Mouse (Mus musculus): ENCODE measurements around the gene Cnrip1.
"Not testable (repeated sequence)": the region's sequence is repeated elsewhere in the genome, so short reads cannot be mapped to it uniquely, and the experiment has no call there.

The Cnrip1 gene

DNA sequence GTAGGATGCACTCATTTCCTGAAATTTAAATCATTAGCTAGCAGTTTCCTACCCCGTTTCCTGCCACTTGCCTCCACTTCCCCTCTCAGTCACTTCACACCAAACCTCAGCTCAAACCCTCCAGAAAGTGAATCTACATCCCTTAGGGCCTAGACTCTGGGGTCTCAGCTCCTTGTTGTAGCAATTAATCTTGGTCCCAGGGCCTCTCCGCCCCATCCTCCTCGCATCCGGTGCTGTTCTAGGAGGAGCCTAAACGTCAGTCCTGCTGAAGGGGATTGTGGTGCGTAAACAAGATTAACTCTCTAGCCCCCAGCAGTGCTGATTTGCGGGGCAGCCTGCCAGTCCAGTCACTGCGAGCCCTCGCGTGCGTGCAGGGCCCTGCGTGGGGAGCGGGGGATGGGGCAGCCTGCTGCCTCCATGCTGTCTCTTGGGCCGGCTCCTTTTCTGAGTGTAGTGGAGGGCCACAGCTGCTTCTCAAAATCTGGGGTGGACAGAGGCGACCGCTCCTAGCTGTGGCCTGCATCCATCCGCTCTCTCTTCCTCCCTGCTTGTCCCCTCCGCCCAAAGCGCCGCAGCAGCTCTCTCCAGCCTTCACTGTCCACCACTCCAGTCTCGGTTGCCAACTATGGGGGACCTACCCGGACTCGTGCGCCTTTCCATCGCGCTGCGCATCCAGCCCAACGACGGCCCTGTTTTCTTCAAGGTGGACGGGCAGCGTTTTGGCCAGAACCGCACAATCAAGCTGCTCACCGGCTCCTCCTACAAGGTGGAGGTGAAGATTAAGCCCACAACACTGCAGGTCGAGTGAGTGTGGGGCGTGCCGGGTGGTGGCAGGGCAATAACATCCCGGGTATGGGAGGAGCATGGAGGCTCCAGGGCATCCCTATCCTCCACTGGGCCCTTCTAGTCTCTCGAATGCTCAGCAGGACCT, at the start of gene Cnrip1, which contains the start of gene Plek:
TSS of gene Cnrip1 (plus strand) at position 42 of the 931 bp plus-strand sequence.
TSS of gene Plek (minus strand) at position 837 of the 931 bp plus-strand sequence.
- peak; percentile 11 to 41 for DNase-seq (ENCODE audit: low spot score in 2 of 2)

DNA sequence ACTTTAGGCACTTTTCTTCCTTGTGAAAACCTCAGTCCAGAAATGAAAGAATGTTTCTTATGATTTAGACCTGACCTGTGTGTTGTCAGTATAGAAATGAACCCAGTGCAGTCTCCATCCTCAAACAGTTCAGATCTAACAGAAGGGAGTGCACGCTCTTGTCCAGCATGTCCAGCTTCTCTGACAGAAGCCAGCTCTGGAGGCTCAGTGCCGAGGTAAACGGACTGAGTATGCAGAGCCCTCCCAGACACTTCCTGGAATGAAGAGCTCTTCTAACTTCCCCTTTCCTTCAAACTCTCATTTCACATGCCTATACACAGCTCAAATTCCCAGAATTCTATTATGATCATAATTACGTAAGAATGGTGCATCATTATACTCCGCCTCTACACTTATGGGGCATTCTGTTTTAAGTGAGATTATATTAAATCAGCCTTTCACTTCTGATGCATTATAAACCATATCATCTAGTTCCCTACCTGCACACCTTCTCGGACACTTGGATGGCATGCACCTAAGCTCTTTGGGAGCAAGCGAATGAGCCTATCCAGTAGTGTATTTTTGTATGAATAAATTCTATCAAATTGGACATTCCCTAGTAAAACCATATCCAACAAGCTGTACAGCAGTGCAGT, 48.5 kb upstream of the Cnrip1 start:
- DNase-seq (ENCODE audit: low spot score in 2 of 2), result no peak

DNA sequence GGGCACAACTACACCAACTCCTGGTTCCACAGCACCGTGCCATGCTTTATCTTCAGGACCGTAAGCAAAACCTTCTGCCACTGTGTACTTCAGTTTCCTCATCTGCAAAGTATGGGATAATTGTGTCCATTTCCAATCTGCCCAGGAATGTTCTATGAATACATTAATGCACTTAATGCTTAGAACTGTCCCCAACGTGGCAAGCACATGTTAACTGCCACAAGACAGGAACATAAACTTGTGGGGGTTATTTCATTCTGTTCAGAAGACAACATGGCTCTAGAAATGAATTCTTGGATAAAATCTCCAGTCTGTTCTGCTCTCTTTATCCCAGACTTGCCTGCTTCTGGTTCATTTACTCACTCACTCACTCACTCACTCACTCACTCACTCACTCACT, 47.6 kb upstream of the Cnrip1 start:
- no peak for DNase-seq (ENCODE audit: low spot score in 2 of 2)

DNA sequence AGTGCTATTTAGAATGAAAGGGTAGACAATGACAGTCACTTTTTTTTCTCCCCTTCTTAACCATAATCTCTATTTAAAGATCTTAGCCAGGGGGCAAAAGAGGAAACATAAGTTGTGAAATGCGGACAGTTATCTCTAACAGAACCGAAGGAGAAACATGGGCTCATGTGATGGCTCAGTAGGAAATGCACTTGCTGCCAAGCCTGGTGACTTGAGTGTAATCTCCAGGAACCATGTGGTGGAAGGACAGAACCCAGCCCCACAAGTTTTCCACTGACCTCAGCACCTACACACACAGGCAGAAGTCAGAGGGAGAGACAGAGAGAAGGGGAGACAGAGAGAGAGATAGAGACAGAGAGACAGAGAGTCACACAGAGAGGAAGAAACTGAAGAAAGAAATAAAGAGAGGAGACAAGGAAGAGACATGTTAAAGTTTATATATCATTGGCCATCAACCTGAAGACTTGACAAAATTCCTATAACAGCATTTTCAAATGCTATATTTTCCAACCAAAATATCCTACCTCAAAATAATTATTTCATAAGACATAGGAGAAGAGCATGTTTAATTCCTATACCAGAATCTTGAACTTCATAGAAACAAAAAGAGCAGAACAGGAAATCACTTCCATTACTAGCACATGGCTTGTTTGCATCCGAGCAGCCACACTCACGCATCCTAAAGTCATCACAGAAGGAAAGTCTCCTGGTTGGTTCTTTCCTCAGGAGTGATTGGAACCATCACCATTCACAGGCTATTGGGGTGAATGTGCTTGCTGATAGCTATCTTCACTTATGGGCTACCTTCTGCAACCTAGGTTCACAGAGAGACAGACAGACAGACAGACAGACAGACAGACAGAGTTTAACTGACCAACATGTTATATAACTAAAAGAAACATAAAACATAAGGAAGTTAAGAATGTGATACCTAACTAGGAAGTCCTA, 46.2 kb upstream of the Cnrip1 start:
- DNase-seq (ENCODE audit: low spot score in 2 of 2), result no peak

DNA sequence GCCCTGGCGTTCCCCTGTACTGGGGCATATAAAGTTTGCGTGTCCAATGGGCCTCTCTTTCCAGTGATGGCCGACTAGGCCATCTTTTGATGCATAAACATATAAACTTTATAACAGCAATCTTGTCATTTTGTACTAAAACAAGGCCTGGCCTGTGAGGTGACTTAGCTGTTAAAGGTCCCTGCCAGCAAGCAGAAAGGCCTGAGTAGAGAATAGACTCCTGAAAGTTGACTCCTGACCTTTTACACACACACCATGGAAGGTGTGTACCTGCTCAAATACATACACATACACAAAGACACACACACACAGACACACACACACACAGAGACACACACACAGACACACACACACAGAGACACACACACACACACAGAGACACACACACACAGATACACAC, 44.9 kb upstream of the Cnrip1 start:
- DNase-seq (ENCODE audit: low spot score in 2 of 2), result not testable (repeated sequence)

DNA sequence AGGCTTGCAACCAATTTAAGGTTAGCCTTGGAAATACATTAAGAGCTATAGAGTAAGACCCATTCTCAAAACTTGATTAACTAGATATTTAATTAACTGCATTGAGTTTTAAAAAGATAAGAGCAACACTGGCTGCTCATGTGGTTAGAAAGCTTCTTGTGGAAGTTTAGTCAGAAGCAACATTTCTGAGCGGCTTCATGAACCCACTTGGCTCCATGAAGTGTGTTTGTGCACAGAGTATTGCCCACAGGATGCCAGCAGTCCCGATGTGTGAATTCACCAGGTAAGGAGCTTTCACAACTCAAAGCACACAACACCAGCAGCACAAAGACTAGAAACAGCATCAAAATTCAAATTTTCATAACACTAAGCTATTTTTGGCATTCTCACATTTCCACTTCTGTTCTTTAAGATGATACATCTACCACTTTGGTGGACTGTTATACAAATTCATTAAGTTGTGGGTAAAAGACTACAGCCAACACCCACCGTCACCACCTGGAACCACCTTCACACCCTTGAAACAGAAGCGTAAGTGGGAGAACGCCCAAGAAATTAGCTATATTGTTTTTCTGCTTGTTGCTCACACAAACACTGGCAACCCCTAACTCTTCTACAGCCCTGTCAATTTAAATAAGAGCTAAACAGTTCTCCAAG, 43.7 kb upstream of the Cnrip1 start:
- no peak for DNase-seq (ENCODE audit: low spot score in 2 of 2)

DNA sequence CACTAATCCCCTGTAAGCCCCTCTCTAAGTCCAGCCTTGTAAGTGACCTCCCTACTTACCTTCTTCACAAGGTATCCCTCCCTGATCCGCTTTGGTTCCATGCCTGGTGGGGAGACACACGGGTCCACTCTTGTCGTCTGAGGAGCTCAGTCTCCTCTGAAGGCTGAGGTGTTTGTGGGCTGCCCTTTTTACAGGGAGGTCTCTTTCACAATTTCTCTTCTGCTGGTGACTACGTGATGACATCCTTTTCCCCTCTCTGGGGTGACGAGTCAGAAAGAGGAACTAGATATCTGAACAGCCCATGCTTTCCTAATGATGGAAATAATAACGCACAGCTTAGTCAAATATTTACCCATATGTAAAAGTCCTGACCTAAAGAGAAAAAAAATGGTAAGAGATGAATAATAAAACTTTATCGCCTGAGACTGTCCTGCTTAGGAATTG, 42.9 kb upstream of the Cnrip1 start:
- DNase-seq (ENCODE audit: low spot score in 2 of 2), result no peak

DNA sequence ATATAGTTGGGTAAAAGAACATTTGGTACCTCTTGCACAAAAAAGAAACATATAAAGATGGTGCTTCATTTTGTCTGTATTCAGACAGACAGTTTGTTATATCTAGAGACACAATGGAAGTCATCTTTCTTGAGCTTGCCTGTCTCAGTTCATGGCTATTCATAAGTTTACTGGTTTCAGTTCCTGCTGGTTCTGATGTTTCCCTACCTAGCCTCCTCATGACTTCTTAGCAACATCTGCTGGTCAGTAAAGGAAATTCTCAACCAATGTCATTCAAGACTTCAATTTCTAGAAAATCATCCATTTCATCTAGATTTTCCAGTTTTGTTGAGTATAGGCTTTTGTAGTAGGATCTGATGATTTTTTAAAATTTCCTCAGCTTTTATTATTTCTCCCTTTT, 38.4 kb upstream of the Cnrip1 start:
- no peak for DNase-seq (ENCODE audit: low spot score in 2 of 2)

DNA sequence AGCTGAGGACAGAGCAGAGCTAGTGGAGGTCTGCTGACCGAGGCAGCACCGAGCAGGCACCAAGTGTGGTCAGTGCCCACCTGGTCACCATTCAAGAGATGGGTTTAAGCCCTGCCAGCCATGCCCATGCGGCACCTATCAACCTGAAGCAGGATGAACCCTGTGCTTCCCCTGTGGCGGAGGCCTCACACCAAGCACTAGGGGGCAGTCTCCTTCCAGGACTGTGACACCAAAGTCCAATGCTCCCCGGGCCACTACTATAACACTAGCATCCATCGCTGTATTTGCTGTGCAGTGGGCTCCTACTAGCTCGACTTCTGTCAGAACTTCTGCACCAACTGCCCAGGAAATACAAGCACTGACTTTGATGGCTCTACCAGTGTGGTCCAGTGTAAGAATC, 32.1 kb upstream of the Cnrip1 start:
- no peak for DNase-seq (ENCODE audit: low spot score in 2 of 2)

DNA sequence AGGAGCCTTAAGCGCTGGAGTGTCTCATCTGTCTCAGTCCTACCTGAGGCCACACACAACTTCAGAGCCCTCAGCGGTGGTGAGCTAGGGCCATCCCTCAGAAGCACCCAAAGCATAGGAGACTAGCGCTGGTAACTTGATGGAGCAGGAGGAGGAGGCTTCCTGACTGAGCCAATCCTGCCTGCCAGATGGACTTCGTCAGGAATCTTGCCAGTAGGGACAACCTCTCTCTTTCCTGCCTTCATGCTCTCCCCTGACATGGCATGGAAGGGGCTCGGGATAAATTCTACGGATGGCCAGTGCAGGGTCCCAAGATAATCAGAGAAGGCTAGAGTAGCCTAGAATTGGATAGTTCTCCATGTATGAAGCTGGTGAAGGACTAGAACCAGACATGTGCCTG, 28.2 kb upstream of the Cnrip1 start:
- DNase-seq (ENCODE audit: low spot score in 2 of 2), result no peak

DNA sequence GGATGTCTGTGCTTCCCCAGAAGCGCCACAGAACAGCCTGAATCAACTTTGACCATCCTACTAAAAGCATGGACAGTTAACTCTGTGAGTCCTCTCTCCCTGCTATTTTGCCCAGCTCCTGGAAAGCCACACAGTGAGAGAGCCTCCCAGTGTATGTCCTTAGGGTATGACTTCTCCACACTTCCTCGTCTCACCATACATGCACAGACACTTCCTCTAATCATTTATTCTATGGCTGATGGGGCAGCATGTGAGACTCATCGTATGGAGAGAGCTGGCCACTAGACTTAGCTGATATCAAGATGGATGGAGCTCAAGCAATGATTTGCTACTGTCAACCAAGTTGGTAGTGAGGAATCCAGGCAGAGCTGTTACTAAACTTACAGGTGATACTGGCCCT, 27.4 kb upstream of the Cnrip1 start:
- no peak for DNase-seq (ENCODE audit: low spot score in 2 of 2)

DNA sequence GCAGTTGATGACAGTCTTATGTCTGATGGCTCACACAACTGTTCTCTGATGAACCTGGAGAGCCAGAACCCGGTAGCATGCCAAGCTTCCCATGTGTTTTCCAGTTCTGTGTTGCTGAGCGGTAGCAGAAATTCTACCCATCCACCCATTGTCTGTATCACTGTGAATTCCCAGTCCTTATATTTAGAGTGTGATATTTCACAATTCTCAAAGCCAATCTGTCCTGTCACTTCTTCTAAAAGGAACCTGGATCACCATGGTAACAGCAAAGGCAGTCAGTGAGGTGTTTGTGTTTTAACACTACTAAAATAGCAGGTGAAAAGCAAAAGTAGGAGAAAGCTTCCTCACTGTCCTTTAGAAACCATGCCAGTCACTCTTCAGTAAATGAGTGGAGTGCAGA, 5.6 kb upstream of the Cnrip1 start:
- DNase-seq (ENCODE audit: low spot score in 2 of 2), result no peak

DNA sequence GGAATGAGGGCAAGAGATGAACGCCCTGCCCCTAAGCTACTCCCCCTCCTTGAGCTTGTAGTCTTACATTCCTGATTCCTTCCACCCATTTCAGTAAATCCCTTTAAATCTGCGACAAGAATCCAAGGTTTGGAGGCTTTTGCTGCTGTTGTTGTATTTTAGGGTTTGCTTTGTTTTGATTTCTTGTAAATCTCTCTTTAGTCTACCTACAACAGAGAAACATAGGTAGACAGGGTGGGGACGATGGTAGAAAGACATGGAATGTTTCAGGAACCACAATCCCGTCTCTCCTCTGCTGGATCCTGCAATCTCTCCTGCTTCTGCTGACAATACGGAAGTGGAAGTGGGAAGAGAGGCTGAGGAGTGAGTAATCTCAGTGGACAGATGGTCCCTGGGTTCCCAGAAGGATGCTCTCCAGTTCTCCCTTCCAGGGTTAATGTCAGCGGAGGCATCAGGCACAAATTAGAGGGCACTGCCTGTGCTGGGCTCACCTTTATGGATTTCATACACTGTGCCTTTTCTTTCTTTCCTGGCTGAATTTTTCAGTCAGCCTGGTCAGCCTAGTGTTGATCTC, 1.2 kb downstream of the Cnrip1 start:
- no peak for DNase-seq (ENCODE audit: low spot score in 2 of 2)

DNA sequence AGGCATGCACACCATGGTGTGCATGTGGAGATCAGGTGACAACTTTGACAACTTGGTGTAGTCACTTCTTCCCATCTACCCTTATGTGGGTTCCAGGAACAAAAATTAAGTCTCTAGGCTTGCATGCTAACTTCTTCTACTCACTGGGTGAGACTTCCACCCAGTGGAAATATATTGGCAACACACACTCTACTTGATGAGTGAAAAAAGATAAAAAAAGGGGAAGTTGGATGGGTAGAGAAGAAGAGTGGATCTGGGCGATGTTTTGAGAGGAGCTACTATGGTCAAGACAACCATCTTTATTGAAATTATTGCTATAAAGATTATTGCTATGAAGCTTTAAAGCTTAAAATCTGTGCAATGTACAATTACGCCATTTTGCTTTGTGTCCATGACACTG, 18.0 kb downstream of the Cnrip1 start:
- DNase-seq (ENCODE audit: low spot score in 2 of 2), result not testable (repeated sequence)

DNA sequence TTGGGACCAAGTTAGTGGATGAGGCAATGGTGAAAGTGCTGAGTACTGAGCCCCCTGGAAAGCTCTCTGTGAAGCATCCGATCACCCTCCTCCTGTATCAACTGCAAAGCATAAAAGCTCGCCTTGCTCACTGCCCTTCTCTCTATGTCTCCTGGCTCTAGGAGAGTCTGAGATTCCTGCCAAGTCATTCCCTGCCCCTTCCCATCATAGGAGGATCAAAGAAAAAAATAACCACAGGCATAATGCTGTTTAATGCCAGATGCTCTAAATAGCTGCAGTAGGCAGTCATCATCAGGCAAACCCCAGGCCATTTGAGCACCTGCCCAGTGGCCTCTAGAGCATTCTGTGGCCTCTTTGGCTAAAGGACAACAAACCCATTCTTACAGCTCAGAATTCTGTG, 24.3 kb downstream of the Cnrip1 start:
- DNase-seq (ENCODE audit: low spot score in 2 of 2), result no peak

DNA sequence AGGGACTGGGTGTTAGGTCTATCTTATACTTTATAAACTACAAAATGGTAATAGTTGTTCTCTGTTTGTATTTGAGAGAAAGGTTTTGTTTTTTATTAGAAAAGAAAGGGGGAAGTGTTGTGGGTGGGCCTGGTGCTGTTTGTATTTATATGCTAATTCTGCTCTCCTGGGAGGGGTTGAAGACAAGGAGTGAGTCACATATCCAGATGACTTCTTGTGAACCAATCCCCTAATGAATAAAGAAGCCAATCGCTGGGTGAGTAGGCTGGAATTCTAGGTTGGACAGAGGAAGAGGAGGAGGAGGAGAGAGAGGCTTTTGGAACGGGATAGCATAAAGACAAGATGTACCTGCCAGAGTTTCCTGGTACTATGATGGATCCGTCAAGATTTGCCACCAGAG, 30.7 kb downstream of the Cnrip1 start:
- DNase-seq (ENCODE audit: low spot score in 2 of 2), result no peak

DNA sequence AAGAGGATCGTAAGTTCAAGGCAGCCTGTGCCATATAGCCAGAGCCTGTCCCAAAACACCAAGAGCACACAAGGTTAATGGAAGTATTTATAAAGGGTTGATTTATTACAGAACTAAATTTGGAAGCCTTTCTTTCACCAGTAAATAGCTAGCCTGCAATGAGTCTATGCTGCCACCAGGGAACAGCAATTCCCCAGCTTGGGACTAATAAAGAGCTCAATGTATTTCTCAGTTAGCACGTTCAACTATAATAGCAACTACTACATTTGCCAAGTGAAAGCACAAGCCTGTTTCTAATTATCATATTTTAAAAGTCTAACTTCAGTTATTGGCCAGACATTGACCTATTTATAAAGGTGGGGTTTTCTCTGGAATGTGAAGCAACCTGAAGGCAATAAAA, 31.6 kb downstream of the Cnrip1 start:
- DNase-seq (ENCODE audit: low spot score in 2 of 2), result no peak

DNA sequence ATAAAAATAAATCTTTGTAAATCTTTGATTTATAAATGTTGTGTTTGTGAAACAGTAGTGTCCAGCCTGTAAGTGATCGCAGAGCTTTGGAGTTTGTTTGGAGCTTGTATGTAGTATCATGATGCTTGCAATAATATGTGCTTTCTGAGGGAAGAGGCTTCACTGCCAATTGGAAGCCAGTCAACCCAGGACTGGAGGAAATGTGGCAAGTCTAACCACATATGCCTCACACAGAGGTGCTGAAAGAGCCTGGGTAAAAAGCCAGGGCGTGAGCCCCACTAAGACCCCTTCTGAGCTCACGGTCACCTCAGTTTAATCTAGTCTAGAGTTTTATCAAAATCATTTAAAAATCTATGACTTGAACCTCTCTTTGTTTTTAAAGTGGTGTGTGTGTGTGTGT, 32.1 kb downstream of the Cnrip1 start:
- DNase-seq (ENCODE audit: low spot score in 2 of 2), result no peak

DNA sequence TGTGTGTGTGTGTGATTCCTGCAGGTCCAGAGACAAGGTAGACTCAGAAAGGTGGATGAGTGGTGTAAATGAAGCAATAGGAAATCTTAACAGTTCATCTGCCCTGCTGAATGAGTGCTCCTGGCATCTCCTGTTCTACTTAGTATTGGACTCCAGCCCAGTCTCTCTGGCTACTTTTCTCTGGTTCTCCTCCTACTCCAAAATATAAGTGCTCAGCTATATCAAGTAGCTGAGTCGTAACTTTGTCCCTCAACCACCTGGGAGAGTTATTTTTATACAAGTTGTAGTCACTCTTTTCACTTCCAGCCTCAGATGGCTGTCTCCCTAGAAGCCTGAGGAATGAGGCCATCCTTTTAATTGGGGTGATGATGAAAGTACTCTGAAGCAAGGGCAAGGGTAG, 32.5 kb downstream of the Cnrip1 start:
- DNase-seq (ENCODE audit: low spot score in 2 of 2), result no peak

DNA sequence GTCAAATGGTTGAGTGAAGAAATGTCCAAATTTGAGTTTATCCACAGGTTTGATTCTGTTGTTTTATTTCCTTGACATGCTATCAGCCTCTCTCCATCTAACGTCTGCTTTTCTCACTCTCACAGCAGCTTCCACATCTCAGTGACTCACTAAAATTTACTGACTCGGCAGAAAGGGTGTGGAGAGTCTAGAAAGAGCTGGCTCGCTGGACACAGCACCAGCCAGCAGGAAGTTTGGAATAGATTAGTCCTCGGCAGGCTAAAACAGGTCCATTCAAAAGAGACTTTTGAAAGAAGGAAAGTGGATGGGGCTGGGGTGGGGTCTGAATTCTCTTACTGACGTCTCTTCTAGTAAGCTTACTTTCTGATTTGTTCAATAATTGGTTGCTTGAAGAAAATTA, 34.7 kb downstream of the Cnrip1 start:
- DNase-seq (ENCODE audit: low spot score in 2 of 2), result no peak

DNA sequence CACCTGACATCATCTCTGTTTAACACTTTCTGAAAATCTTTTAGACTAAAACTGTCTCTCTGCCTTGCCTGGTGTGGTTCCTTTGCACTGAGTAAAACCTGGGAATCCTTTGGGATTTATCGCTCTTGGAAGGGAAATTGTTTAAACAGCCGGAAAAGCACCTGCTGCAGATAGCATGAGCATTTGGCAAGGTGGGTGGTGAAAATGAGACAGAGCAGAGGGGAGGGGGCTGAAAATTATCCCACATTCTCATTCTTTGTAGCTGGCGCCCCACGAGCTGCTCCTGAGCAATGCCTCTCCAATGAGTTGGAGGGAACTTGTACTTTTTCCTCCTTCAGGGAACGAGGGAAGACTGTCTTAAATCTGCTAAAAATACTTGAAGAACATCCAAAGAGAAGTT, 55.5 kb downstream of the Cnrip1 start:
- no peak for DNase-seq (ENCODE audit: low spot score in 2 of 2)

All from urinary bladder, adult 18-20 months (tissue).